Mouse (Mus musculus) activated CD4-positive, CD25-positive, alpha-beta regulatory T cell, adult 9 weeks (primary cell): ENCODE measurements around the gene Olfr535. TPM values are rescaled to one million over a fixed set of nuclear protein-coding genes. Genes with fewer than 3 reads are reported as not detected.

Source experiments
- polyA plus RNA-seq: library from polyadenylated mRNA; unstranded; fragments of 100-300 nt; shearing (Covaris generic); gene quantifications from one replicate; pipeline ENCODE4 v1.2.1, GENCODE M21; 2017

Gene Olfr535
- not detected for polyA plus RNA-seq

GRCm38 (mm10) chr7:140483916-140484315 is at the start of gene Olfr535:
Gene Olfr535 (plus strand): TSS chr7:140484216.

DNA sequence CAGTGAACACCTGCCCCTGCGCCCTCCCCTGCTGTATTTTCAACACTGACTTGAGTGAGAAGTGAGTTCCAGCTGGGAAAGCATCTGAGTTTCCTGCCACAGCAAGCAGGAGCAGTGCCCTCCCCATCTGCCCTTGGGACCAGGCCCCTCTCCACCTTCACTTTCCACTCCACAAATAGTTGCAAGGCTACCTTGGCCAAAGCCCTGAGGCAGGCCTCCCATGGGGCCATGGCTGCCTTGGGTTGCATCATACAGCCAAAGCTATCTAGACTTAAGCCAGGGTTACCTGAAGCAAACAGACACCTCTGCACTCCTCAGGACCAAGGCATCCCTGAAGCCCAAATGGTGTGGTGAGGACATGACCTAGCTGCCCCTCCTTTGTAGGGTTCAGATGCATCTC is 20.9 kb upstream of the Olfr535 start, which contains the start of gene Olfr533:
Olfr533 (plus strand) TSS at position 301 of the 400 bp plus-strand sequence.

GRCm38 (mm10) chr7:140507346-140508021 is 23.5 kb downstream of the Olfr535 start, which contains the start of gene Olfr536:
Gene Olfr536 (minus strand): TSS chr7:140507396.

Other genes with a start within 250 kb of the Olfr535 start
- 0.56 TPM for gene 5830411N06Rik, start 236.9 kb upstream of the Olfr535 start, polyA plus RNA-seq
- gene Olfr525, start 163.4 kb upstream of the Olfr535 start, polyA plus RNA-seq: not detected
- gene Olfr527, start 150.2 kb upstream of the Olfr535 start, polyA plus RNA-seq: not detected
- 0.27 TPM for gene Olfr60, start 122.5 kb upstream of the Olfr535 start, polyA plus RNA-seq
- gene Olfr530, start 107.9 kb upstream of the Olfr535 start, polyA plus RNA-seq: not detected
- gene Olfr531, start 81.3 kb upstream of the Olfr535 start, polyA plus RNA-seq: not detected
- gene Olfr532, start 62.6 kb upstream of the Olfr535 start, polyA plus RNA-seq: not detected
- gene Olfr533, start 20.8 kb upstream of the Olfr535 start, polyA plus RNA-seq: not detected
- not detected for gene Olfr536, start 23.2 kb downstream of the Olfr535 start, polyA plus RNA-seq
- gene Olfr538, start 83.7 kb downstream of the Olfr535 start, polyA plus RNA-seq: not detected
- gene Olfr46, start 117.1 kb downstream of the Olfr535 start, polyA plus RNA-seq: not detected
- gene Olfr61, start 144.8 kb downstream of the Olfr535 start, polyA plus RNA-seq: not detected
- gene Olfr53, start 162.2 kb downstream of the Olfr535 start, polyA plus RNA-seq: not detected
- gene Olfr539, start 175.7 kb downstream of the Olfr535 start, polyA plus RNA-seq: not detected
- 0.09 TPM for gene Olfr45, start 197.7 kb downstream of the Olfr535 start, polyA plus RNA-seq
- gene Olfr541, start 213.1 kb downstream of the Olfr535 start, polyA plus RNA-seq: not detected